Mouse (Mus musculus): ENCODE measurements around the gene Atf1. TPM values are rescaled to one million over a fixed set of nuclear protein-coding genes. Genes with fewer than 3 reads are reported as not detected.
"Not testable (repeated sequence)": the region's sequence is repeated elsewhere in the genome, so short reads cannot be mapped to it uniquely, and the experiment has no call there.

The Atf1 gene
- polyA plus RNA-seq, 1 experiment from 2014 or later = 44.1 TPM

DNA sequence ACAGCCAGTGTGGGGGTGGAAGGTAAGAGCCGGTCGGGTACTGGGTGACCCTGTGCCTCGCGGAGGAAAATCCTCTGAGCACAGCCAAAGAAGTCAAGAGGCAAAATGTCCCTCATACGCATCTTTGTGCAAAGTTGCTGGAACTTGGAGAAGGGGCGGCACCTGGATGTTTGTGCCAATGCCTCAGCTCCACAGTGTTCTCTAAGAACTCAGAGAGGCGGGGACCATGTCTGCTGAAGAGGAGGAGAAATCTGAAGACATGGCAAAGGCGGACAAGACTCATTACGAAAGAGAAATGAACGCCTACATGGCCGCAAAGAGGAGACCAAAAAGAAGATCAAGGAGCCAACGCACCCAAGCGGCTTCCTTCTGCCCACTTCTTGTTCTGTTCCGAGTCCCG is 73.9 kb downstream of the Atf1 start:
- H3K9ac ChIP-seq (ENCODE audit: low read length) = no peak overlapping the region
- no peak overlapping the region for H3K4me3 ChIP-seq (ENCODE audit: low read length)
- no peaks in the 10 kb centered on the region for H3K9me3 ChIP-seq (replicated peaks; ENCODE audit: control insufficient read depth, low read length)
- H3K36me3 ChIP-seq (ENCODE audit: control insufficient read depth, insufficient read depth) = no peaks in the 10 kb centered on the region
- H3K4me1 ChIP-seq (ENCODE audit: control insufficient read depth, insufficient read depth, low read length) = peaks cover 9% of the 10 kb centered on the region
- WGBS = 83% methylated on average over 15 of the region's 15 CpGs
- no peak overlapping the region for H3K27ac ChIP-seq (ENCODE audit: low read length)
- no peaks in the 10 kb centered on the region for H3K27me3 ChIP-seq (ENCODE audit: control insufficient read depth, insufficient read depth, low read length)
- no peak overlapping the region for H3K4me2 ChIP-seq (ENCODE audit: low read depth, low read length)
- no peak for ATAC-seq (replicated peaks; ENCODE audit: extremely low read depth, insufficient read depth, low FRiP score)

DNA sequence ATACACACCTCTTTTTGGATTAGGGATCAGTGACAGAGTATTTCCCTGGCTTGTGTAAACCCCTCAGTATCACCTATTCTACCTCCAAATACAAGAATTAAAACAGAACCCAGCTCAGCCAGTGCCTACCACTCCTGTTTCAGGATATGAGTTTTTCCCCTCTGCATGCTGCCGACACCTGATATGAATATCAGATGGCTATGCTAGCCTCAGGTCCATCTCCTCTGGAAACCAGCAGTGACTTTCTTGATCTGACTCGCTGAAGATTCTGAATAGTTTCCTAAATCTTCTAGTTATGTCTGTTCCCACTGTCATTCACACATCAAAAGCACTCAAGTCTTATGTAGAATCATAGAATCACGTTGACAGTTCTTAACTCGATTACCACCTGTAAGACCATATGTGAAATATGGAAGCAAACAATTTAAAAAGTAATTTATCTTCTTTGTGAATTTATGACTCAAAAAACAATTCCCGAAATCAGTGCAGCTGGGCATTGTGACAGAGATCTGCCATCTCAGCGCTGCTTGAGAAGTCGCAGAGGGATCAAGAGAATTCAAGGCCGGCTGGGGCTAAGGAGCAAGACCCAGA is 75.9 kb downstream of the Atf1 start:
- no peaks in the 10 kb centered on the region for H3K9me3 ChIP-seq (replicated peaks; ENCODE audit: control insufficient read depth, low read length)
- H3K4me2 ChIP-seq (ENCODE audit: low read depth, low read length) = peak overlapping the region; percentile 73
- no peak for ATAC-seq (replicated peaks; ENCODE audit: extremely low read depth, insufficient read depth, low FRiP score)
- H3K27ac ChIP-seq (ENCODE audit: low read length) = peak overlapping the region; percentile 84
- H3K4me3 ChIP-seq (ENCODE audit: low read length) = peak overlapping the region; percentile 69
- peak overlapping the region; percentile 75; the same call in 1 of the 2 replicates for H3K9ac ChIP-seq (ENCODE audit: low read length)
- peaks cover 9% of the 10 kb centered on the region for H3K4me1 ChIP-seq (ENCODE audit: control insufficient read depth, insufficient read depth, low read length)
- 51% methylated on average over 8 of the region's 8 CpGs for WGBS
- H3K27me3 ChIP-seq (ENCODE audit: control insufficient read depth, insufficient read depth, low read length) = no peaks in the 10 kb centered on the region
- no peaks in the 10 kb centered on the region for H3K36me3 ChIP-seq (ENCODE audit: control insufficient read depth, insufficient read depth)

DNA sequence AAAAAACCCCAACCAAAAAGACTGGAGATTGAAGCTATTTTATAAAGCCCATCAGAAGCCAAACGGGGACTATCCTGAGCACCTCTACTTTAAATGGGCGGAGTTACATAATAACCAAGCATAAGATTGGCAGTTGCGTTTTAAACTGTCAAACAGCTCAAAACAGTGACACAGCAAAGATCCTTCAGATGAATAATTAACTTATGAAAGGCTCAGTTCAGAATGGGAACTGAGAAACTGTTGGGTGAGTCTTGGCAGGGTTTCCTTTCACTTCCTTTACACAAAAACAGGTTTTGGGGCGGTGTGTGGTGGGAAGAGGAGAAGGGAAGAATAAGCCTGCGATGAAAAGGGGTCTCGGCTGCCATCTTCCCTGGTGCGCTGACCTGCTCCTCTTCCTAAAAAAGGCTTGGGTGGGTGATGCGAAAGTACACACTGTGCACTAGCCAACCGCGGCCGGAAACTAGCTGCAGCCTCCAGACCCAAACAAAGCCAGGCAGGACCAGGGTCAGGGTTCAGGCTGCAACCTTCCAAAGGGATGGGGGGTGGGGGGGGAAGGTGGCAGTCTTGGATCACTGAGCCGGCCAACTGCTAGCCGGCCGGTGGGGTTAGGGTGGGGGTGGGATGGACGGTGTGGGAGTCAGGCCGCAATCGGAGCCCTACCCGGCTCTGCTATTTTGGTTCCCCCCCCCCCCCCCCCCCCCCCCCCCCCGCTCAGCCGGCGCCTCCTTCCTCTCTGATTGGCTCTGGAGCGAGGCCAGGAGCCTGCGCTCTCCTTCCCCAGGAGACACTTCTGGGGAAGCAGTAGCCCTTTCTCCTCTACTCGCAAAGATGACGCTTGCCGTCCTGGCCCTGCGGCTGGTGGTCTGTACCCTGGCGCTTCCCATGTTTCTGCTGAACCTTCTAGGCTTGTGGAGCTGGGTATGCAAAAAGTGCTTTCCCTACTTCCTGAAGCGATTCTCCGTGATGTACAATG is 76.7 kb downstream of the Atf1 start, which contains the start of gene Mettl7a1:
Mettl7a1 (plus strand) TSS at position 122 of the 973 bp plus-strand sequence.
- peak within 1 kb of the TSS; percentile 77 for H3K9ac ChIP-seq (ENCODE audit: low read length)
- H3K27ac ChIP-seq (ENCODE audit: low read length) = peak within 1 kb of the TSS; percentile 84
- ATAC-seq (replicated peaks; ENCODE audit: extremely low read depth, insufficient read depth, low FRiP score) = peak; percentile 77
- peak within 1 kb of the TSS; percentile 69 for H3K4me3 ChIP-seq (ENCODE audit: low read length)
- peaks cover 9% of the 10 kb centered on the region for H3K4me1 ChIP-seq (ENCODE audit: control insufficient read depth, insufficient read depth, low read length)
- no peaks in the 10 kb centered on the region for H3K36me3 ChIP-seq (ENCODE audit: control insufficient read depth, insufficient read depth)
- H3K4me2 ChIP-seq (ENCODE audit: low read depth, low read length) = peak within 1 kb of the TSS; percentile 73
- no peaks in the 10 kb centered on the region for H3K9me3 ChIP-seq (replicated peaks; ENCODE audit: control insufficient read depth, low read length)
- WGBS = 3% methylated on average over 19 of the region's 30 CpGs
- H3K27me3 ChIP-seq (ENCODE audit: control insufficient read depth, insufficient read depth, low read length) = no peaks in the 10 kb centered on the region

DNA sequence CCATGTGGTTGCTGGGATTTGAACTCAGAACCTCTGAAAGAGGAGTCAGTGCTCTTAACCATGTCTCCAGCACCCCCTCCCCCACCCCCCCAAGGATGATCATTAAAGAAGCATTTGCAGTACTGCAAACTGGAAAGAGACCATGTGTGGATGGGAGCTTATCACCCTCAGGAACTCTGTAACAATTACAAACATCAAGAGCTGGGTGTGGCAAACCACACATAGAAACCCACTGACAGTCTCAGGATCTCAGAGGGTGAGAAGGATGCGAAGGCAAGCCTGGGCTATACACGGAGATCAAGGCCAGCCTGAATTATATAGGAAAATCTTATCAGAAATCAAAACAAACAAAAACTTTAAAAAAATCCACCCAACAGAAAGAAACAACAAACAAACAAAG is 78.6 kb downstream of the Atf1 start:
- Histone ChIP-seq H3K9me3 (replicated peaks; ENCODE audit: control insufficient read depth, low read length) (no peaks in the 10 kb centered on the region), H3K27ac (ENCODE audit: low read length) (no peak overlapping the region), H3K4me3 (ENCODE audit: low read length) (no peak overlapping the region), H3K4me2 (ENCODE audit: low read depth, low read length) (no peak overlapping the region; the same call in 1 of the 2 replicates), H3K27me3 (ENCODE audit: control insufficient read depth, insufficient read depth, low read length) (no peaks in the 10 kb centered on the region), H3K36me3 (ENCODE audit: control insufficient read depth, insufficient read depth) (no peaks in the 10 kb centered on the region), H3K9ac (ENCODE audit: low read length) (no peak overlapping the region), H3K4me1 (ENCODE audit: control insufficient read depth, insufficient read depth, low read length) (peaks cover 9% of the 10 kb centered on the region)
- 78% methylated on average over 2 of the region's 2 CpGs for WGBS
- ATAC-seq (replicated peaks; ENCODE audit: extremely low read depth, insufficient read depth, low FRiP score) = no peak

DNA sequence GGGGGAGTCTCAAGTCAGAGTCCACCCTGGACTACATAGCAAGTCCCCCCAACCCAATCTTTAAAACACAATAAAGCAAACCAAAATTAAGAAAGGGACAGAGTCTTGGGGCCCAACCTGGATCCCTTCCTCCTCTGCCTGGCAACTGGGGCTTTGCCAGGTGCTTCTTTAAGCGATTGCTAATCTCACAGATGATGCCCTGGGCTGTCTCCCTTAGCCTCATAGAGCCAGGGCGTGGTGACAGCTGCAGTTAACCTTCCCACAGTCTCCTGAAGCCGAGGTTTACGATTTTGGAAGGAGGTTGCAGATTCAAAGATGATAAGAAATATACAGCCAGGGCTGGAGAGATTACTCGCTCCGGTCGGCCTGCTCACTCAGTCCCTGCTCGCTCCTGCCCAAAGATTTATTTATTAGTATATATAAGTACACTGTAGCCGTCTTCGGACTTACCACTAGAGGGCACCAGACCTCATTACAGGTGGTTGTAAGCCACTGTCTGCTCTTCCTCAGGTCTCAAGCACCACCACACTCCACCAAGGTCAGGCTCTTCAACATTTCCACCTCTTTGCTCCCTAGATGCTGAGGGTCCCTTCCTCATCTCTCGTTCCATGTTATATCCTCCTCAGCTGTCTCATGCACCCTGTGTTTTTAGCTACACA is 79.9 kb downstream of the Atf1 start:
- H3K27ac ChIP-seq (ENCODE audit: low read length); H3K36me3 ChIP-seq (ENCODE audit: control insufficient read depth, insufficient read depth); H3K4me3 ChIP-seq (ENCODE audit: low read length); H3K9me3 ChIP-seq (replicated peaks; ENCODE audit: control insufficient read depth, low read length); H3K27me3 ChIP-seq (ENCODE audit: control insufficient read depth, insufficient read depth, low read length); H3K9ac ChIP-seq (ENCODE audit: low read length); H3K4me2 ChIP-seq (ENCODE audit: low read depth, low read length): not testable (repeated sequence)
- 48% methylated on average over 10 of the region's 11 CpGs for WGBS
- 0 out of 2 replicates have a peak, but pooled peaks have one; percentile 28 for ATAC-seq (replicated peaks; ENCODE audit: extremely low read depth, insufficient read depth, low FRiP score)
- H3K4me1 ChIP-seq (ENCODE audit: control insufficient read depth, insufficient read depth, low read length) = peaks cover 14% of the 10 kb centered on the region

Other genes starting within 250 kb of the Atf1 start
- gene Dip2b, start 189.2 kb upstream of the Atf1 start, polyA plus RNA-seq (2015; fragmentation: Nextera tagmentation; extraction: Ambion mirVana) = 14.0 and 14.1 TPM in 2 replicates
- not detected in 2 replicates for gene Tmprss12, start 53.0 kb downstream of the Atf1 start, polyA plus RNA-seq (2015; fragmentation: Nextera tagmentation; extraction: Ambion mirVana)
- 5.8 and 6.0 TPM in 2 replicates for gene Mettl7a1, start 76.3 kb downstream of the Atf1 start, polyA plus RNA-seq (2015; fragmentation: Nextera tagmentation; extraction: Ambion mirVana)
- not detected in 2 replicates for gene Mettl7a3, start 107.1 kb downstream of the Atf1 start, polyA plus RNA-seq (2015; fragmentation: Nextera tagmentation; extraction: Ambion mirVana)
- gene Methig1, start 125.3 kb downstream of the Atf1 start, polyA plus RNA-seq (2015; fragmentation: Nextera tagmentation; extraction: Ambion mirVana) = 0.12 TPM in 1 of 2 replicates, not detected in the other
- not detected in 2 replicates for gene Mettl7a2, start 125.4 kb downstream of the Atf1 start, polyA plus RNA-seq (2015; fragmentation: Nextera tagmentation; extraction: Ambion mirVana)
- not detected in 2 replicates for gene Higd1c, start 136.7 kb downstream of the Atf1 start, polyA plus RNA-seq (2015; fragmentation: Nextera tagmentation; extraction: Ambion mirVana)
- not detected in 2 replicates for gene Gm5475, start 194.3 kb downstream of the Atf1 start, polyA plus RNA-seq (2015; fragmentation: Nextera tagmentation; extraction: Ambion mirVana)
- 15.3 and 18.6 TPM in 2 replicates for gene Slc11a2, start 197.3 kb downstream of the Atf1 start, polyA plus RNA-seq (2015; fragmentation: Nextera tagmentation; extraction: Ambion mirVana)
- gene Letmd1, start 241.2 kb downstream of the Atf1 start, polyA plus RNA-seq (2015; fragmentation: Nextera tagmentation; extraction: Ambion mirVana) = 15.3 and 15.5 TPM in 2 replicates

Data from heart, embryonic 16.5 days (tissue).